Mouse (Mus musculus): Measurements from ENCODE around the gene Pgbd5.

DNA sequence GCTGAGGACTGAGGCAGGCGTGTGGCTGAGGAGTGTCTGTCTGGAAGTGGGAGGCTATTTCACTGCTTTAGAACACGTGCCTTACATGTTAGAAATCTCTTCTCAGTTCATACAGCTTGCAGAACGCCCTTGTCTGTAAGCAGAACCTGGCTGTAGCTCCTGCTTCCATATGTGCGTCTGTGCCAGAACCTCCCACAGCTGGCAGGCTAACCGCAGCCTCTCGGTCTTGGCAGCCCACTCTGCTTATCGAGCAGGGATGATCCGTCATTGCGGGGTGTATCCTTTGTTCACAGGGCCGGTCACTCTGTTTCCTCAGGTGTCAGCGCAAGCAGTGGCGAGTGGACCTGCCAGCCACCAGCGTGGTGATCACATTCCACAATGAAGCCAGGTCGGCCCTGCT is 116.1 kb downstream of the Pgbd5 start:
- TF ChIP-seq CTCF (IDR thresholded peaks at IDR 0.05; ENCODE audit: control insufficient read depth, insufficient read depth, insufficient replicate concordance, low read depth, low read length) (no peak), POLR2A (IDR thresholded peaks at IDR 0.05; ENCODE audit: control insufficient read depth, low read depth, low read length) (no peak)
